8 mouse cellular contexts compared by ENCODE assay signal in genomic region chr6:37439676-37440490, GRCm38 (mm10). TPM values are rescaled to one million over a fixed set of nuclear protein-coding genes. Genes with fewer than 3 reads are reported as not detected.
DNase-seq lines count a peak whose midpoint lies in the region; ATAC-seq and TF ChIP-seq lines count a peak whose summit lies in the region.

No protein-coding gene starts in this region.

- no peak for TF ChIP-seq POLR2A in myocyte (IDR thresholded peaks at IDR 0.05; ENCODE audit: insufficient read length, low read depth)

- peak overlapping the region; percentile 74 for H3K4me3 ChIP-seq in forebrain, embryonic 15.5 days
- H3K4me3 ChIP-seq in myocyte = peak overlapping the region; percentile 88

- H3ac ChIP-seq in myocyte (ENCODE audit: control insufficient read depth, insufficient read length) = no peak overlapping the region

- peak; percentile 39 for DNase-seq in ovary, postnatal 36 days (ENCODE audit: low spot score)
- no peak for DNase-seq in ovary, adult 18-20 months (ENCODE audit: low spot score)
- DNase-seq in kidney, postnatal 25 days = peak; percentile 57 to 65
- DNase-seq in layer of hippocampus, adult 9-11 months = no peak
- DNase-seq in cerebellum, adult 11-12 months = no peak
- no peak for DNase-seq in left cerebral cortex, adult 8-10 months (ENCODE audit: low spot score in 2 of 2)

- H3K9me3 ChIP-seq in forebrain, embryonic 15.5 days = no peaks in the 10 kb centered on the region

- no peak overlapping the region for H3K9ac ChIP-seq in forebrain, embryonic 15.5 days (replicated peaks)

- no peak overlapping the region for H3K27ac ChIP-seq in forebrain, embryonic 15.5 days (replicated peaks)

- 68% methylated on average over 13 of the region's 13 CpGs for WGBS in forebrain, embryonic 15.5 days

- H3K79me2 ChIP-seq in myocyte (ENCODE audit: control insufficient read depth, insufficient read depth) = peaks cover 67% of the 10 kb centered on the region

- ATAC-seq in forebrain, embryonic 15.5 days (replicated peaks) = no peak

- H3K36me3 ChIP-seq in forebrain, embryonic 15.5 days = no peaks in the 10 kb centered on the region
- H3K36me3 ChIP-seq in myocyte (ENCODE audit: control insufficient read depth, insufficient read depth) = no peaks in the 10 kb centered on the region

- H3K4me2 ChIP-seq in forebrain, embryonic 15.5 days (replicated peaks) = peak overlapping the region; percentile 64
- peak overlapping the region; percentile 79 for H3K4me2 ChIP-seq in myocyte (ENCODE audit: low read depth)

- H3K27me3 ChIP-seq in forebrain, embryonic 15.5 days = no peaks in the 10 kb centered on the region
- no peaks in the 10 kb centered on the region for H3K27me3 ChIP-seq in myocyte (ENCODE audit: control insufficient read depth, insufficient read depth, insufficient read length)

- H3K4me1 ChIP-seq in forebrain, embryonic 15.5 days = peaks cover 16% of the 10 kb centered on the region

TF ChIP-seq in myocyte, 11 proteins besides CTCF, POLR2A, EP300 and RAD21:
- TF ChIP-seq MYOG (IDR thresholded peaks at IDR 0.05; ENCODE audit: control insufficient read depth in 1 of 3, insufficient read depth in 1 of 3, insufficient read length in 2 of 3, low read depth in 2 of 3) = no peak
- TF ChIP-seq CEBPB (IDR thresholded peaks at IDR 0.05; ENCODE audit: insufficient read depth, poor library complexity, severe bottlenecking) = no peak
- no peak for TF ChIP-seq SRF (IDR thresholded peaks at IDR 0.05; ENCODE audit: control insufficient read depth, insufficient read length, low read depth)
- no peak for TF ChIP-seq E2F4 (IDR thresholded peaks at IDR 0.05; ENCODE audit: insufficient read depth)
- TF ChIP-seq POLR2AphosphoS2 (IDR thresholded peaks at IDR 0.05; ENCODE audit: insufficient read length, low read depth) = no peak
- TF ChIP-seq MYOD1 (IDR thresholded peaks at IDR 0.05; ENCODE audit: control insufficient read depth in 1 of 3, insufficient read length in 2 of 3, low read depth in 2 of 3) = no peak

RNA-seq across cellular contexts. Expression of gene Creb3l2, which starts 2.1 kb away (rescaled TPM):
- polyA plus RNA-seq in forebrain, embryonic 15.5 days (2015; fragmentation: Nextera tagmentation; extraction: Ambion mirVana) = 2.7 and 2.9 TPM in 2 replicates
- 11.2 TPM for polyA plus RNA-seq in myocyte (2012; fragmentation: generic; extraction: Trizol)
- total RNA-seq in left cerebral cortex, adult 8-10 months (2022) = 10 to 100 TPM in 1 of 4 experiments, 1 to 10 TPM in 3; 7.9 to 10.8 (median 9.6) TPM

Comparison
In these comparisons a context has a peak if more than half of its experiments do, and no peak if none do; other contexts are left out.
1. DNase-seq: peak in ovary, postnatal 36 days (single experiment) and kidney, postnatal 25 days (2 of 2); none in ovary, adult 18-20 months (single experiment), layer of hippocampus, adult 9-11 months (single experiment), cerebellum, adult 11-12 months (single experiment) and left cerebral cortex, adult 8-10 months (0 of 2).